Mouse (Mus musculus) forebrain, embryonic 15.5 days (tissue): ENCODE measurements around the gene Igf2bp3. TPM values are rescaled to one million over a fixed set of nuclear protein-coding genes. Genes with fewer than 3 reads are reported as not detected.

Source experiments
- ATAC-seq: fragments of 200-750 bp; cut with Nextera tagmentation; replicated peaks from 2 replicates; pipeline ENCODE4 v1.8.0; 2017; ENCODE audit warnings: mild to moderate bottlenecking, moderate TSS enrichment, moderate library complexity
- H3K27ac ChIP-seq: fragments of 300-500 bp; sonication (generic); replicated peaks from 2 replicates; pipeline ENCODE4 v1.5.1; 2015; ENCODE audit warnings: mild to moderate bottlenecking, inconsistent platforms
- H3K27me3 ChIP-seq: fragments of 300-500 bp; sonication (generic); 2 replicates; pipeline ENCODE4 v1.6.1; 2015; ENCODE audit warnings: inconsistent platforms
- H3K36me3 ChIP-seq: fragments of 300-500 bp; sonication (generic); 2 replicates; pipeline ENCODE4 v1.6.1; 2015; ENCODE audit warnings: mild to moderate bottlenecking, inconsistent platforms
- H3K4me1 ChIP-seq: fragments of 300-500 bp; sonication (generic); 2 replicates; pipeline ENCODE4 v1.6.1; 2015; ENCODE audit warnings: inconsistent platforms
- H3K4me2 ChIP-seq: fragments of 300-500 bp; sonication (generic); replicated peaks from 2 replicates; pipeline ENCODE4 v1.6.1; 2015; ENCODE audit warnings: mild to moderate bottlenecking, inconsistent platforms
- H3K4me3 ChIP-seq: fragments of 300-500 bp; sonication (generic); 2 replicates; pipeline ENCODE4 v1.5.1; 2015; ENCODE audit warnings: mild to moderate bottlenecking, inconsistent platforms
- H3K9ac ChIP-seq: fragments of 300-500 bp; sonication (generic); replicated peaks from 2 replicates; pipeline ENCODE4 v1.6.1; 2015; ENCODE audit warnings: mild to moderate bottlenecking, inconsistent platforms
- H3K9me3 ChIP-seq: fragments of 300-500 bp; sonication (generic); 2 replicates; pipeline ENCODE4 v1.6.1; 2016; ENCODE audit warnings: inconsistent platforms
- WGBS: fragments of 180-500 bp; shearing (Covaris S2); methylation state at CpG from one replicate; pipeline ENCODE4 v1.1.7; 2015; ENCODE audit warnings: mixed read lengths; 5-methylcytosine and 5-hydroxymethylcytosine counted together
- polyA plus RNA-seq: library from polyadenylated mRNA; unstranded; fragments of >200 nt; fragmentation: Nextera tagmentation; extraction: Ambion mirVana; gene quantifications from 2 replicates; pipeline ENCODE4 v1.2.1, GENCODE M21; 2015

The Igf2bp3 gene
- polyA plus RNA-seq, 1 experiment from 2014 or later = 36.5 TPM

- peaks cover 33% of the 10 kb centered on the region for H3K4me1 ChIP-seq
- H3K9me3 ChIP-seq = no peaks in the 10 kb centered on the region
- no peak overlapping the region for H3K4me3 ChIP-seq
- ATAC-seq = 0 out of 2 replicates have a peak, but pooled peaks have one; percentile 26
- WGBS = 59% methylated on average over 1 of the region's 1 CpGs
- no peak overlapping the region for H3K27ac ChIP-seq
- H3K4me2 ChIP-seq = no peak overlapping the region
- H3K27me3 ChIP-seq = no peaks in the 10 kb centered on the region
- peaks cover 13% of the 10 kb centered on the region; the same call in 1 of the 2 replicates for H3K36me3 ChIP-seq
- H3K9ac ChIP-seq = no peak overlapping the region
These were observed 8.3 kb downstream of the Igf2bp3 start for GRCm38 (mm10) chr6:49206416-49206815.

- Histone ChIP-seq H3K36me3 (0 out of 2 replicates have a peak, but pooled peaks cover 4% of the 10 kb centered on the region), H3K4me2 (no peak overlapping the region), H3K27me3 (no peaks in the 10 kb centered on the region), H3K4me1 (peaks cover 8% of the 10 kb centered on the region), H3K4me3 (no peak overlapping the region), H3K9me3 (no peaks in the 10 kb centered on the region), H3K27ac (no peak overlapping the region), H3K9ac (no peak overlapping the region)
- ATAC-seq = no peak
- WGBS = 81% methylated on average over 10 of the region's 10 CpGs
These were observed 19.6 kb downstream of the Igf2bp3 start for GRCm38 (mm10) chr6:49195188-49195587.

GRCm38 (mm10) chr6:49194536-49194935 lies 20.2 kb downstream of the Igf2bp3 start:
- Histone ChIP-seq H3K4me1 (peaks cover 8% of the 10 kb centered on the region), H3K27ac (no peak overlapping the region), H3K36me3 (0 out of 2 replicates have a peak, but pooled peaks cover 4% of the 10 kb centered on the region), H3K4me3 (no peak overlapping the region), H3K4me2 (no peak overlapping the region), H3K9me3 (no peaks in the 10 kb centered on the region), H3K27me3 (no peaks in the 10 kb centered on the region), H3K9ac (no peak overlapping the region)
- ATAC-seq = no peak
- WGBS = 94% methylated on average over 4 of the region's 4 CpGs

GRCm38 (mm10) chr6:49189363-49189762 lies 25.4 kb downstream of the Igf2bp3 start:
- no peak overlapping the region for H3K4me3 ChIP-seq
- no peak overlapping the region for H3K27ac ChIP-seq
- no peaks in the 10 kb centered on the region for H3K4me1 ChIP-seq
- H3K4me2 ChIP-seq = no peak overlapping the region
- H3K36me3 ChIP-seq = 0 out of 2 replicates have a peak, but pooled peaks cover 4% of the 10 kb centered on the region
- no peaks in the 10 kb centered on the region for H3K9me3 ChIP-seq
- no peaks in the 10 kb centered on the region for H3K27me3 ChIP-seq
- no peak overlapping the region for H3K9ac ChIP-seq
- ATAC-seq = no peak

GRCm38 (mm10) chr6:49187299-49187698 lies 27.5 kb downstream of the Igf2bp3 start:
- Histone ChIP-seq H3K27me3 (no peaks in the 10 kb centered on the region), H3K36me3 (0 out of 2 replicates have a peak, but pooled peaks cover 4% of the 10 kb centered on the region), H3K27ac (no peak overlapping the region), H3K9me3 (no peaks in the 10 kb centered on the region), H3K4me2 (no peak overlapping the region), H3K4me3 (no peak overlapping the region), H3K4me1 (no peaks in the 10 kb centered on the region), H3K9ac (no peak overlapping the region)
- ATAC-seq = no peak
- WGBS = 92% methylated on average over 7 of the region's 7 CpGs

- no peaks in the 10 kb centered on the region for H3K4me1 ChIP-seq
- H3K9me3 ChIP-seq = no peaks in the 10 kb centered on the region
- H3K27ac ChIP-seq = no peak overlapping the region
- H3K4me3 ChIP-seq = no peak overlapping the region
- no peaks in the 10 kb centered on the region for H3K36me3 ChIP-seq
- H3K27me3 ChIP-seq = no peaks in the 10 kb centered on the region
- WGBS = 89% methylated on average over 5 of the region's 5 CpGs
- no peak for ATAC-seq
- H3K9ac ChIP-seq = no peak overlapping the region
- no peak overlapping the region for H3K4me2 ChIP-seq
These were observed 38.7 kb downstream of the Igf2bp3 start for GRCm38 (mm10) chr6:49176018-49176417.

GRCm38 (mm10) chr6:49174616-49175015 lies 40.1 kb downstream of the Igf2bp3 start:
- no peak for ATAC-seq
- H3K4me3 ChIP-seq = no peak overlapping the region
- no peaks in the 10 kb centered on the region for H3K27me3 ChIP-seq
- no peaks in the 10 kb centered on the region for H3K36me3 ChIP-seq
- no peak overlapping the region for H3K9ac ChIP-seq
- no peaks in the 10 kb centered on the region for H3K4me1 ChIP-seq
- H3K9me3 ChIP-seq = no peaks in the 10 kb centered on the region
- no peak overlapping the region for H3K27ac ChIP-seq
- no peak overlapping the region for H3K4me2 ChIP-seq

GRCm38 (mm10) chr6:49173674-49174073 lies 41.1 kb downstream of the Igf2bp3 start:
- ATAC-seq = no peak; the same call in 1 of the 2 replicates
- no peak overlapping the region for H3K4me3 ChIP-seq
- H3K9me3 ChIP-seq = no peaks in the 10 kb centered on the region
- no peak overlapping the region for H3K9ac ChIP-seq
- H3K4me1 ChIP-seq = no peaks in the 10 kb centered on the region
- H3K4me2 ChIP-seq = no peak overlapping the region
- no peaks in the 10 kb centered on the region for H3K27me3 ChIP-seq
- 81% methylated on average over 4 of the region's 4 CpGs for WGBS
- no peak overlapping the region for H3K27ac ChIP-seq
- H3K36me3 ChIP-seq = no peaks in the 10 kb centered on the region

GRCm38 (mm10) chr6:49173265-49173664 lies 41.5 kb downstream of the Igf2bp3 start:
- Histone ChIP-seq H3K27ac (no peak overlapping the region), H3K4me1 (no peaks in the 10 kb centered on the region), H3K36me3 (no peaks in the 10 kb centered on the region), H3K9me3 (no peaks in the 10 kb centered on the region), H3K27me3 (no peaks in the 10 kb centered on the region), H3K4me2 (no peak overlapping the region), H3K4me3 (no peak overlapping the region), H3K9ac (no peak overlapping the region)
- no peak for ATAC-seq
- 82% methylated on average over 7 of the region's 7 CpGs for WGBS

- Histone ChIP-seq H3K27me3 (no peaks in the 10 kb centered on the region), H3K4me1 (peaks cover 12% of the 10 kb centered on the region), H3K9ac (no peak overlapping the region), H3K9me3 (no peaks in the 10 kb centered on the region), H3K36me3 (no peaks in the 10 kb centered on the region), H3K4me2 (no peak overlapping the region), H3K27ac (no peak overlapping the region), H3K4me3 (no peak overlapping the region)
- WGBS = 76% methylated on average over 5 of the region's 5 CpGs
- ATAC-seq = no peak
These were observed 43.5 kb downstream of the Igf2bp3 start for GRCm38 (mm10) chr6:49171216-49171615.

- Histone ChIP-seq H3K4me3 (no peak overlapping the region), H3K9ac (no peak overlapping the region), H3K36me3 (no peaks in the 10 kb centered on the region), H3K4me1 (peaks cover 13% of the 10 kb centered on the region), H3K27ac (no peak overlapping the region), H3K9me3 (no peaks in the 10 kb centered on the region), H3K27me3 (no peaks in the 10 kb centered on the region), H3K4me2 (no peak overlapping the region)
- no peak for ATAC-seq
- 39% methylated on average over 3 of the region's 3 CpGs for WGBS
These were observed 46.1 kb downstream of the Igf2bp3 start for GRCm38 (mm10) chr6:49168648-49169047.

GRCm38 (mm10) chr6:49167406-49167805 lies 47.4 kb downstream of the Igf2bp3 start:
- WGBS = 24% methylated on average over 4 of the region's 4 CpGs
- Histone ChIP-seq H3K9me3 (no peaks in the 10 kb centered on the region), H3K27ac (no peak overlapping the region), H3K27me3 (no peaks in the 10 kb centered on the region), H3K36me3 (no peaks in the 10 kb centered on the region), H3K4me1 (peaks cover 13% of the 10 kb centered on the region), H3K9ac (no peak overlapping the region), H3K4me2 (no peak overlapping the region), H3K4me3 (no peak overlapping the region)
- no peak for ATAC-seq

- WGBS = 85% methylated on average over 8 of the region's 8 CpGs
- Histone ChIP-seq H3K9ac (no peak overlapping the region), H3K36me3 (no peaks in the 10 kb centered on the region), H3K4me3 (no peak overlapping the region), H3K27ac (no peak overlapping the region), H3K27me3 (no peaks in the 10 kb centered on the region), H3K4me2 (no peak overlapping the region), H3K9me3 (no peaks in the 10 kb centered on the region), H3K4me1 (peaks cover 13% of the 10 kb centered on the region)
- no peak for ATAC-seq
These were observed 48.4 kb downstream of the Igf2bp3 start for GRCm38 (mm10) chr6:49166318-49166717.
